Mouse (Mus musculus): ENCODE results near the gene Zbtb46. TPM values are rescaled to one million over a fixed set of nuclear protein-coding genes. Genes with fewer than 3 reads are reported as not detected.

The Zbtb46 gene
- polyA plus RNA-seq, 1 experiment from 2014 or later = 16.4 TPM

- Histone ChIP-seq H3K27me3 (replicated peaks; ENCODE audit: low read depth, poor library complexity, severe bottlenecking) (no peaks in the 10 kb centered on the region), H3K4me3 (no peak overlapping the region), H3K4me1 (peaks cover 37% of the 10 kb centered on the region), H3K36me3 (replicated peaks) (no peaks in the 10 kb centered on the region), H3K9me3 (no peaks in the 10 kb centered on the region), H3K27ac (replicated peaks) (peak overlapping the region; percentile 35; the same call in 1 of the 2 replicates)
- DNase-seq (ENCODE audit: low spot score) = no peak
- WGBS = 29% methylated on average over 1 of the region's 1 CpGs
Observed at GRCm38 (mm10) chr2:181485741-181486140, 26.5 kb upstream of the Zbtb46 start.

GRCm38 (mm10) chr2:181484456-181485233 is 25.4 kb upstream of the Zbtb46 start:
- H3K9me3 ChIP-seq = no peaks in the 10 kb centered on the region
- H3K4me1 ChIP-seq = peaks cover 37% of the 10 kb centered on the region
- WGBS = 82% methylated on average over 6 of the region's 6 CpGs
- no peaks in the 10 kb centered on the region for H3K36me3 ChIP-seq (replicated peaks)
- DNase-seq (ENCODE audit: low spot score) = no peak
- no peak overlapping the region; the same call in 1 of the 2 replicates for H3K27ac ChIP-seq (replicated peaks)
- no peak overlapping the region for H3K4me3 ChIP-seq
- no peaks in the 10 kb centered on the region for H3K27me3 ChIP-seq (replicated peaks; ENCODE audit: low read depth, poor library complexity, severe bottlenecking)

DNA sequence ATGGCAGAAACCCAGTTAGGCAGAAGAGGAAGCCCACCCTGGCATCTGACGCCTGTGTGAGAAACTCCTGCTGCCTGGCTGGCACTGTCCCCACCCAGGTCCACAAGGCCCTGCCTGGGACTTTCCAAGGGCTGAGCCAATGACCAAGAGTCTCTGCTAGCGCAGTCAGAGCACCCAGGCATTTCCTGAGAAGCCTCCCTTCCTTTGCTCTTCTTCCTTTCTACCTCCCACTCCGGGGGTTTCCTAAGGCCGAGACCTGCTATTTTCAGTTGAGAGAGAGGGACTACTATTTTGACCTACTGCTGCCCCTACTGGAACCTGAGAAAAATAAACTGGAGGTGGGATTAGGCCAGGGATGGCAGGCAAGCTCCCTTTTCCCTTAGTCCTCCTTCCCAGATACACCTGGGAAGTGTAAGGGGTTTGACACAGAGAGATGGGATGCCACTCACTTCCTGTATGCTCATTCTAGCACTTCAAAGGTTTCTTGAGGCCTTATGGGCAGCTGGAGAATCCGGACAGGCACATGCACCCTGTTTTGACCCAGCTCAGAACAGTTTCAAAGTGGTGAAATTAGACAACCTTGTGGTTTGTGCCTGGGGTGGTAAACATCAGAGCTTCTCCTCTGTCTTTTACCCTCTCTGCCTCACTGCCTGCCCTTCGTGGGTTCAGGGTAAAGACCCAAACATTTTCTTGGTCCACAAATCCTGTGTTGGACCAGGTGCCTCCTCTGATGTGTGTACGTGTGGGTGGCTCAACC is 24.5 kb upstream of the Zbtb46 start:
- 31% methylated on average over 7 of the region's 7 CpGs for WGBS

GRCm38 (mm10) chr2:181483120-181483519 is 23.9 kb upstream of the Zbtb46 start:
- no peak for DNase-seq (ENCODE audit: low spot score)
- WGBS = 54% methylated on average over 2 of the region's 2 CpGs
- Histone ChIP-seq H3K36me3 (replicated peaks) (no peaks in the 10 kb centered on the region), H3K4me1 (peaks cover 30% of the 10 kb centered on the region), H3K4me3 (no peak overlapping the region), H3K27ac (replicated peaks) (no peak overlapping the region; the same call in 1 of the 2 replicates), H3K9me3 (no peaks in the 10 kb centered on the region), H3K27me3 (replicated peaks; ENCODE audit: low read depth, poor library complexity, severe bottlenecking) (no peaks in the 10 kb centered on the region)

More for the DNA sequence above, 24.5 kb upstream of the Zbtb46 start:
- Histone ChIP-seq H3K27me3 (replicated peaks; ENCODE audit: low read depth, poor library complexity, severe bottlenecking) (no peaks in the 10 kb centered on the region), H3K9me3 (no peaks in the 10 kb centered on the region), H3K36me3 (replicated peaks) (no peaks in the 10 kb centered on the region), H3K4me1 (peaks cover 35% of the 10 kb centered on the region), H3K4me3 (0 out of 2 replicates have a peak overlapping the region, but pooled peaks have one; percentile 0), H3K27ac (replicated peaks) (no peak overlapping the region; the same call in 1 of the 2 replicates)
- no peak for DNase-seq (ENCODE audit: low spot score)

- Histone ChIP-seq H3K27me3 (replicated peaks; ENCODE audit: low read depth, poor library complexity, severe bottlenecking) (no peaks in the 10 kb centered on the region), H3K9me3 (no peaks in the 10 kb centered on the region), H3K4me3 (no peak overlapping the region), H3K4me1 (0 out of 2 replicates have a peak, but pooled peaks cover 4% of the 10 kb centered on the region), H3K27ac (replicated peaks) (no peak overlapping the region), H3K36me3 (replicated peaks) (no peaks in the 10 kb centered on the region)
- no peak for DNase-seq (ENCODE audit: low spot score)
- WGBS = 49% methylated on average over 1 of the region's 1 CpGs
Observed at GRCm38 (mm10) chr2:181472256-181472827, 13.1 kb upstream of the Zbtb46 start.

GRCm38 (mm10) chr2:181471246-181471645 is 12.0 kb upstream of the Zbtb46 start:
- Histone ChIP-seq H3K27ac (replicated peaks) (no peak overlapping the region; the same call in 1 of the 2 replicates), H3K4me1 (0 out of 2 replicates have a peak, but pooled peaks cover 4% of the 10 kb centered on the region), H3K36me3 (replicated peaks) (no peaks in the 10 kb centered on the region), H3K9me3 (no peaks in the 10 kb centered on the region), H3K4me3 (no peak overlapping the region), H3K27me3 (replicated peaks; ENCODE audit: low read depth, poor library complexity, severe bottlenecking) (no peaks in the 10 kb centered on the region)
- DNase-seq (ENCODE audit: low spot score) = no peak
- WGBS = 58% methylated on average over 5 of the region's 5 CpGs

GRCm38 (mm10) chr2:181470285-181470684 is 11.1 kb upstream of the Zbtb46 start:
- Histone ChIP-seq H3K36me3 (replicated peaks) (no peaks in the 10 kb centered on the region), H3K9me3 (no peaks in the 10 kb centered on the region), H3K4me3 (no peak overlapping the region), H3K27ac (replicated peaks) (no peak overlapping the region), H3K27me3 (replicated peaks; ENCODE audit: low read depth, poor library complexity, severe bottlenecking) (no peaks in the 10 kb centered on the region), H3K4me1 (0 out of 2 replicates have a peak, but pooled peaks cover 4% of the 10 kb centered on the region)
- WGBS = 77% methylated on average over 2 of the region's 2 CpGs
- DNase-seq (ENCODE audit: low spot score) = no peak

DNA sequence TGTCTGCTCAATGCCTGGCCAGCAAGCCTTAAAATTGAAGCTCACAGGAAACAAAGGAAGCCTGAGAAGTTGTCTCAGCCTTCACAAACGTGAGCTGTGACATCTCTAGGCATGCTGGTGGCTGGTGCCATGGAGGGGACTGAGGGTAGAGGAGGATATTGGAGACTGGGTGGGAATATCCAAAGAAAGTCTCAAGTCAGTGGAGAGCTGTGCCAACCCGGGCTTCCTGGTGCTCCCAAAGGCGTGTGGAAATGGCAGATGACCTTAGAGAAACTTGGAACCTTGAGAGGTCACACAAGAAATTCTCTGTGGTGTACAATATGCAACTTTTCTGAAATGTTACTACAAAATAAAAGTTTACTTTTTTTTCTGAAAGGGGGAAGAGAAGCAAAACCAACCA is 6.2 kb upstream of the Zbtb46 start:
- H3K27ac ChIP-seq (replicated peaks) = no peak overlapping the region
- H3K4me3 ChIP-seq = no peak overlapping the region
- H3K27me3 ChIP-seq (replicated peaks; ENCODE audit: low read depth, poor library complexity, severe bottlenecking) = peaks cover 19% of the 10 kb centered on the region
- peaks cover 17% of the 10 kb centered on the region for H3K4me1 ChIP-seq
- no peaks in the 10 kb centered on the region for H3K9me3 ChIP-seq
- H3K36me3 ChIP-seq (replicated peaks) = no peaks in the 10 kb centered on the region
- DNase-seq (ENCODE audit: low spot score) = no peak
- 58% methylated on average over 3 of the region's 3 CpGs for WGBS

DNA sequence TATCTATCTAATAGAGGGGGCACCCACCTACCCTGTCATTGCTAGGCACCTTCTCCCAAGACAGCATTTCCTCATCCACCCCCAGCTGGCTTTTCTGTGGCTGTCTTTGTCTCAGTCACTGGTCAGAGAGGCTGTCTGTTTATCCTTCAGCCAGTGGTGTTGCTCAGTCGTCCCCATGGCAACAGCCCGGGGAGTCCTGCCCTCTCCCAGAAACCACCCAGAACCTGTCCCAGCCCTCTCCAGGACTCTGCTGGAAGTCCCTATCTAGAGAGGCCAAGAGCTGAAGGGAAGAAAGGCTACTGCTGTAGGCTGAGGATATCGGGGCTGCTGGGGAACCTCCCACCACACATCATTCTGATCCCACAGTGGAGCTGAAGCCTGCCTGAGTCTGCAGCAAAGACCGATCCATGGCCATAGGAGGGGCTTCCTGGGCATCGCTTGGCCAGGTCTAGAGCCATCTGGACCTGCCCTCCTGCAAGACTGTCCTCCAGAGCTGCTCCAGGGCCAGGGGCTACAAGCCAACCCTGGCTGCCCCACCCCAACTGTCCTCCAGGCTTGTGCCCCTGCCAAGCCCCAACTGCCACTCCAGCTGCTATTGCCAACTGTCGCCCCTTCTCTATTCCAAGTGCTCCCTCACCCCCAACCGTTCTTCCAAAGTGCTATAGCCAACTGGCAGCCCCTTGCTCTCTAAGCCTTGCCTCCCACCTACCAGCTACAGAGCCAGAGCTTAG is 3.9 kb upstream of the Zbtb46 start:
- Histone ChIP-seq H3K36me3 (replicated peaks) (no peaks in the 10 kb centered on the region), H3K4me3 (no peak overlapping the region), H3K4me1 (peaks cover 30% of the 10 kb centered on the region), H3K27ac (replicated peaks) (no peak overlapping the region; the same call in 1 of the 2 replicates), H3K9me3 (no peaks in the 10 kb centered on the region), H3K27me3 (replicated peaks; ENCODE audit: low read depth, poor library complexity, severe bottlenecking) (peaks cover 30% of the 10 kb centered on the region)
- WGBS = 49% methylated on average over 7 of the region's 7 CpGs
- peak; percentile 51 for DNase-seq (ENCODE audit: low spot score)

- Histone ChIP-seq H3K36me3 (replicated peaks) (no peaks in the 10 kb centered on the region), H3K27ac (replicated peaks) (no peak overlapping the region; the same call in 1 of the 2 replicates), H3K4me3 (no peak overlapping the region), H3K27me3 (replicated peaks; ENCODE audit: low read depth, poor library complexity, severe bottlenecking) (peaks cover 36% of the 10 kb centered on the region), H3K4me1 (peaks cover 35% of the 10 kb centered on the region), H3K9me3 (no peaks in the 10 kb centered on the region)
- DNase-seq (ENCODE audit: low spot score) = no peak
- 93% methylated on average over 1 of the region's 1 CpGs for WGBS
Observed at GRCm38 (mm10) chr2:181462604-181463003, 3.4 kb upstream of the Zbtb46 start.

DNA sequence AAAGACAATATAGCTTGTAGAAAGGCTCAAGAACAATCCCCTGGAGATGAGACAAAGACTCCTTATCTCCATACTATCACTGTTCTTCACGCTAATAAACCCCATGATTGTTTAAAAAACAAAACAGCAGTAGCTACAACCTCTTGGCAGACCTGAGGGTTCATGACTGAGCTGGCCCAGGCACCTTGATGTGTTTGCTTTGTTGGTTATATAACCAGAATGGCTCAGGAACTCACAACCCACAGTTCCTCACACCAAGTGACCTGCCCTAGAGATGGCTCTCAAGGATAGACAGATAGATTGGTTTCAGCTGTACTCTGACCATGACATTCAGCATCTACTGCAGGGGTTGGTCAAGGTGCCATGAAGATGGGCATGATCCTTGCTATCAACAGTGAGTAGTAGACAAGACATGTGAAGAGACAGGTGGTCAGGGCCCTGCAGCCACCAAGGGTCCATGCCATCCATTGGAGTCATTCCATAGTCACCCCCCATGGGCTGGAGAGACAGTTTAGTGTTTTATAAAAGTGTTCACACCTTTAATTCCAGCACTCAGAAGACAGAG is 2.4 kb upstream of the Zbtb46 start:
- H3K36me3 ChIP-seq (replicated peaks) = no peaks in the 10 kb centered on the region
- no peak for DNase-seq (ENCODE audit: low spot score)
- no peak overlapping the region for H3K27ac ChIP-seq (replicated peaks)
- 88% methylated on average over 1 of the region's 1 CpGs for WGBS
- no peak overlapping the region for H3K4me3 ChIP-seq
- no peaks in the 10 kb centered on the region for H3K9me3 ChIP-seq
- H3K4me1 ChIP-seq = peaks cover 35% of the 10 kb centered on the region
- peaks cover 45% of the 10 kb centered on the region for H3K27me3 ChIP-seq (replicated peaks; ENCODE audit: low read depth, poor library complexity, severe bottlenecking)

All from embryonic facial prominence, embryonic 10.5 days (tissue).